Mouse (Mus musculus) embryonic fibroblast, embryonic 13.5 days (primary cell): Measurements from ENCODE around the gene Pik3cb.

Source experiments
- CTCF ChIP-seq: IDR thresholded peaks from 2 replicates; pipeline ENCODE4 v1.5.1; 2011; ENCODE audit warnings: mild to moderate bottlenecking, control low read depth, low read length, moderate library complexity, borderline replicate concordance; ENCODE audit not compliant: insufficient read depth
- POLR2A ChIP-seq: IDR thresholded peaks from 2 replicates; pipeline ENCODE4 v1.6.1; 2011; ENCODE audit warnings: low read depth, mild to moderate bottlenecking, control low read depth, low read length, moderate library complexity

DNA sequence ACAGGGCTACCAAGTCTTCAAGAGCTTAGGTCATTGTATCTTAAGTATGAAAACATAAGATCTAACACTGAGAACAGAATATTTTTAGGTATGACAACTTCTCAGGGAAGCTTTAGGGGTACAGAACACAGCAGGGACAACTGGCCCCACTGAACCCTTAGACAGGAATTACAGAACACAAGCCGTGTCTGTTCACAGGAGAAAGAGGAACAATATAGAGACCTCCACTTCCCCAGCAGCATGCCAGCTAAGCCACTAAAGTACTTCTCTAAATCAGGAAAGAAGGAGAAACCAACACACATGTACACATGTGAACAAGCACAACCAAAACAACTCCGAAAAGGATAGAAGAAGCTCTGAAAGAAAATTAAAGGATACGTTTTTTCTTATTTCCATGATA, 30.8 kb downstream of the Pik3cb start:
- TF ChIP-seq CTCF (no peak), POLR2A (no peak)
